Mouse (Mus musculus): ENCODE results near the gene Nit2.

DNA sequence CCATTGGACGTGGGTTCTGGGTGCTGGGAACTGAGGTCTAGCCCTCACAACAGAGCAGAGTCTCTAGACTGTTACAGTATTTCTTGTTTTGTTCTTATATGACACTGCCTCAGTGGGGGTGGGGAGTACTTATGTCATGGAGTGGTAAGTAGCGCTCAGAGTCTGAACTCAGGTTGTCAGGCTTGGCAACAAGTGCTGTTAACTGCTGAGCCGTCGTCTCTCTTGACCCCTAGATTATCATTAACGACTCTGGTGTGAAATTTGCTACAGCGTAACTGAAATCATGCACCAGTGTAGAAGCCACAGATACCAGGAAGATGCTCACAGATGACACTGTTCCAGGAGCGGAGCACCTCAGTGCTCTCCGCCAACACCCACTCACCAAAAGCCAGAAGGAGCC is 4.0 kb upstream of the Nit2 start:
- TF ChIP-seq EP300 (IDR thresholded peaks at IDR 0.05; ENCODE audit: insufficient read depth, low read depth, low read length) (no peak), POLR2A (IDR thresholded peaks at IDR 0.05; ENCODE audit: insufficient read depth, low read length) (no peak), CTCF (IDR thresholded peaks at IDR 0.05; ENCODE audit: low read depth, low read length) (no peak)

Data from ES-Bruce4 (cell line).